Mouse (Mus musculus): ENCODE results near the gene Gpr3. TPM values are rescaled to one million over a fixed set of nuclear protein-coding genes. Genes with fewer than 3 reads are reported as not detected.

Gene Gpr3
- 0.37 TPM in 1 of 2 replicates, not detected in the other for polyA plus RNA-seq (2014; fragmentation: Nextera tagmentation; extraction: Ambion mirVana)

- DNase-seq (ENCODE audit: low spot score) (no peak), ATAC-seq (replicated peaks; ENCODE audit: low FRiP score) (peak; percentile 67)
- Histone ChIP-seq H3K9me3 (ENCODE audit: control insufficient read depth, low read length) (no peaks in the 10 kb centered on the region), H3K4me1 (replicated peaks; ENCODE audit: control insufficient read depth, insufficient read depth, low read length) (peaks cover 14% of the 10 kb centered on the region), H3K4me2 (ENCODE audit: low read depth, low read length, severe bottlenecking) (peak within 1 kb of the TSS; percentile 95), H3K27ac (ENCODE audit: low read depth, low read length) (no peak within 1 kb of the TSS), H3K27me3 (ENCODE audit: control insufficient read depth, insufficient read depth, low read length) (peaks cover 34% of the 10 kb centered on the region), H3K4me3 (ENCODE audit: low read depth, low read length) (peak within 1 kb of the TSS; percentile 65), H3K9ac (ENCODE audit: low read length) (peak within 1 kb of the TSS; percentile 48), H3K36me3 (ENCODE audit: control insufficient read depth, insufficient read depth, low read length) (no peaks in the 10 kb centered on the region)
- 2% methylated on average over 46 of the region's 52 CpGs for WGBS
These were observed at the start of gene Gpr3, which contains the start of gene Cd164l2 for GRCm38 (mm10) chr4:133211751-133212561. Gpr3 (minus strand) TSS chr4:133212536. Cd164l2 (plus strand) TSS chr4:133212131.

GRCm38 (mm10) chr4:133261641-133262374, 49.5 kb upstream of the Gpr3 start:
- no peak for ATAC-seq (replicated peaks; ENCODE audit: low FRiP score)
- DNase-seq (ENCODE audit: low spot score), result no peak
- H3K4me1 ChIP-seq (replicated peaks; ENCODE audit: control insufficient read depth, insufficient read depth, low read length), result 0 out of 2 replicates have a peak, but pooled peaks cover 3% of the 10 kb centered on the region
- H3K4me2 ChIP-seq (ENCODE audit: low read depth, low read length, severe bottlenecking), result no peak overlapping the region
- peaks cover 5% of the 10 kb centered on the region; the same call in 1 of the 2 replicates for H3K36me3 ChIP-seq (ENCODE audit: control insufficient read depth, insufficient read depth, low read length)
- H3K4me3 ChIP-seq (ENCODE audit: low read depth, low read length), result no peak overlapping the region
- peaks cover 7% of the 10 kb centered on the region for H3K27me3 ChIP-seq (ENCODE audit: control insufficient read depth, insufficient read depth, low read length)
- WGBS, result 59% methylated on average over 10 of the region's 10 CpGs
- no peaks in the 10 kb centered on the region; the same call in 1 of the 2 replicates for H3K9me3 ChIP-seq (ENCODE audit: control insufficient read depth, low read length)
- no peak overlapping the region for H3K27ac ChIP-seq (ENCODE audit: low read depth, low read length)
- H3K9ac ChIP-seq (ENCODE audit: low read length), result no peak overlapping the region

GRCm38 (mm10) chr4:133257798-133258408, 45.6 kb upstream of the Gpr3 start:
- Histone ChIP-seq H3K4me2 (ENCODE audit: low read depth, low read length, severe bottlenecking) (no peak overlapping the region), H3K9me3 (ENCODE audit: control insufficient read depth, low read length) (no peaks in the 10 kb centered on the region), H3K4me1 (replicated peaks; ENCODE audit: control insufficient read depth, insufficient read depth, low read length) (0 out of 2 replicates have a peak, but pooled peaks cover 3% of the 10 kb centered on the region), H3K27ac (ENCODE audit: low read depth, low read length) (no peak overlapping the region), H3K27me3 (ENCODE audit: control insufficient read depth, insufficient read depth, low read length) (peaks cover 15% of the 10 kb centered on the region), H3K9ac (ENCODE audit: low read length) (no peak overlapping the region), H3K36me3 (ENCODE audit: control insufficient read depth, insufficient read depth, low read length) (no peaks in the 10 kb centered on the region), H3K4me3 (ENCODE audit: low read depth, low read length) (no peak overlapping the region)
- DNase-seq (ENCODE audit: low spot score), result no peak
- ATAC-seq (replicated peaks; ENCODE audit: low FRiP score), result no peak
- 75% methylated on average over 12 of the region's 12 CpGs for WGBS

- no peaks in the 10 kb centered on the region for H3K36me3 ChIP-seq (ENCODE audit: control insufficient read depth, insufficient read depth, low read length)
- no peak overlapping the region for H3K27ac ChIP-seq (ENCODE audit: low read depth, low read length)
- H3K4me3 ChIP-seq (ENCODE audit: low read depth, low read length), result no peak overlapping the region
- ATAC-seq (replicated peaks; ENCODE audit: low FRiP score) (no peak), DNase-seq (ENCODE audit: low spot score) (no peak)
- 26% methylated on average over 12 of the region's 12 CpGs for WGBS
- 0 out of 2 replicates have a peak, but pooled peaks cover 3% of the 10 kb centered on the region for H3K4me1 ChIP-seq (replicated peaks; ENCODE audit: control insufficient read depth, insufficient read depth, low read length)
- no peak overlapping the region for H3K9ac ChIP-seq (ENCODE audit: low read length)
- H3K27me3 ChIP-seq (ENCODE audit: control insufficient read depth, insufficient read depth, low read length), result peaks cover 18% of the 10 kb centered on the region
- H3K9me3 ChIP-seq (ENCODE audit: control insufficient read depth, low read length), result no peaks in the 10 kb centered on the region
- H3K4me2 ChIP-seq (ENCODE audit: low read depth, low read length, severe bottlenecking), result no peak overlapping the region
These were observed 44.9 kb upstream of the Gpr3 start for GRCm38 (mm10) chr4:133257230-133257629.

- Histone ChIP-seq H3K36me3 (ENCODE audit: control insufficient read depth, insufficient read depth, low read length) (no peaks in the 10 kb centered on the region), H3K4me1 (replicated peaks; ENCODE audit: control insufficient read depth, insufficient read depth, low read length) (0 out of 2 replicates have a peak, but pooled peaks cover 3% of the 10 kb centered on the region), H3K9ac (ENCODE audit: low read length) (no peak overlapping the region), H3K27me3 (ENCODE audit: control insufficient read depth, insufficient read depth, low read length) (peaks cover 22% of the 10 kb centered on the region), H3K27ac (ENCODE audit: low read depth, low read length) (no peak overlapping the region), H3K4me3 (ENCODE audit: low read depth, low read length) (no peak overlapping the region), H3K9me3 (ENCODE audit: control insufficient read depth, low read length) (no peaks in the 10 kb centered on the region), H3K4me2 (ENCODE audit: low read depth, low read length, severe bottlenecking) (no peak overlapping the region)
- DNase-seq (ENCODE audit: low spot score) (no peak), ATAC-seq (replicated peaks; ENCODE audit: low FRiP score) (no peak)
- WGBS, result 13% methylated on average over 24 of the region's 24 CpGs
These were observed 44.5 kb upstream of the Gpr3 start for GRCm38 (mm10) chr4:133256820-133257219.

GRCm38 (mm10) chr4:133255392-133255791, 43.1 kb upstream of the Gpr3 start:
- Histone ChIP-seq H3K4me3 (ENCODE audit: low read depth, low read length) (no peak overlapping the region), H3K9ac (ENCODE audit: low read length) (no peak overlapping the region), H3K9me3 (ENCODE audit: control insufficient read depth, low read length) (no peaks in the 10 kb centered on the region), H3K4me2 (ENCODE audit: low read depth, low read length, severe bottlenecking) (no peak overlapping the region), H3K4me1 (replicated peaks; ENCODE audit: control insufficient read depth, insufficient read depth, low read length) (peaks cover 7% of the 10 kb centered on the region), H3K27me3 (ENCODE audit: control insufficient read depth, insufficient read depth, low read length) (peaks cover 37% of the 10 kb centered on the region), H3K27ac (ENCODE audit: low read depth, low read length) (no peak overlapping the region), H3K36me3 (ENCODE audit: control insufficient read depth, insufficient read depth, low read length) (no peaks in the 10 kb centered on the region)
- DNase-seq (ENCODE audit: low spot score), result no peak
- WGBS, result 60% methylated on average over 6 of the region's 6 CpGs
- ATAC-seq (replicated peaks; ENCODE audit: low FRiP score), result no peak

GRCm38 (mm10) chr4:133253412-133253811, 41.1 kb upstream of the Gpr3 start:
- H3K36me3 ChIP-seq (ENCODE audit: control insufficient read depth, insufficient read depth, low read length), result no peaks in the 10 kb centered on the region
- no peak overlapping the region for H3K27ac ChIP-seq (ENCODE audit: low read depth, low read length)
- H3K9me3 ChIP-seq (ENCODE audit: control insufficient read depth, low read length), result no peaks in the 10 kb centered on the region
- DNase-seq (ENCODE audit: low spot score), result no peak
- ATAC-seq (replicated peaks; ENCODE audit: low FRiP score), result no peak
- H3K4me1 ChIP-seq (replicated peaks; ENCODE audit: control insufficient read depth, insufficient read depth, low read length), result peaks cover 7% of the 10 kb centered on the region
- 88% methylated on average over 12 of the region's 12 CpGs for WGBS
- H3K9ac ChIP-seq (ENCODE audit: low read length), result no peak overlapping the region
- H3K4me2 ChIP-seq (ENCODE audit: low read depth, low read length, severe bottlenecking), result no peak overlapping the region
- H3K4me3 ChIP-seq (ENCODE audit: low read depth, low read length), result no peak overlapping the region
- peaks cover 46% of the 10 kb centered on the region for H3K27me3 ChIP-seq (ENCODE audit: control insufficient read depth, insufficient read depth, low read length)

GRCm38 (mm10) chr4:133252089-133252488, 39.8 kb upstream of the Gpr3 start:
- H3K4me1 ChIP-seq (replicated peaks; ENCODE audit: control insufficient read depth, insufficient read depth, low read length), result peaks cover 7% of the 10 kb centered on the region
- no peak overlapping the region for H3K9ac ChIP-seq (ENCODE audit: low read length)
- no peak overlapping the region for H3K27ac ChIP-seq (ENCODE audit: low read depth, low read length)
- H3K9me3 ChIP-seq (ENCODE audit: control insufficient read depth, low read length), result no peaks in the 10 kb centered on the region
- no peak overlapping the region for H3K4me3 ChIP-seq (ENCODE audit: low read depth, low read length)
- no peaks in the 10 kb centered on the region for H3K36me3 ChIP-seq (ENCODE audit: control insufficient read depth, insufficient read depth, low read length)
- DNase-seq (ENCODE audit: low spot score) (no peak), ATAC-seq (replicated peaks; ENCODE audit: low FRiP score) (no peak)
- H3K27me3 ChIP-seq (ENCODE audit: control insufficient read depth, insufficient read depth, low read length), result peaks cover 44% of the 10 kb centered on the region
- WGBS, result 27% methylated on average over 4 of the region's 4 CpGs
- no peak overlapping the region for H3K4me2 ChIP-seq (ENCODE audit: low read depth, low read length, severe bottlenecking)
